Mouse (Mus musculus) T-cell, adult 2 months (primary cell): Measurements from ENCODE around the gene Arhgef39.
"Not testable (repeated sequence)": the region's sequence is repeated elsewhere in the genome, so short reads cannot be mapped to it uniquely, and the experiment has no call there.

Source experiments
- DNase-seq: peaks from one replicate; pipeline ENCODE4 v3.0.0; 2022; ENCODE audit warnings: low spot score

Gene Arhgef39

GRCm38 (mm10) chr4:43507938-43508665 is 8.6 kb upstream of the Arhgef39 start:
- DNase-seq = no peak

DNA sequence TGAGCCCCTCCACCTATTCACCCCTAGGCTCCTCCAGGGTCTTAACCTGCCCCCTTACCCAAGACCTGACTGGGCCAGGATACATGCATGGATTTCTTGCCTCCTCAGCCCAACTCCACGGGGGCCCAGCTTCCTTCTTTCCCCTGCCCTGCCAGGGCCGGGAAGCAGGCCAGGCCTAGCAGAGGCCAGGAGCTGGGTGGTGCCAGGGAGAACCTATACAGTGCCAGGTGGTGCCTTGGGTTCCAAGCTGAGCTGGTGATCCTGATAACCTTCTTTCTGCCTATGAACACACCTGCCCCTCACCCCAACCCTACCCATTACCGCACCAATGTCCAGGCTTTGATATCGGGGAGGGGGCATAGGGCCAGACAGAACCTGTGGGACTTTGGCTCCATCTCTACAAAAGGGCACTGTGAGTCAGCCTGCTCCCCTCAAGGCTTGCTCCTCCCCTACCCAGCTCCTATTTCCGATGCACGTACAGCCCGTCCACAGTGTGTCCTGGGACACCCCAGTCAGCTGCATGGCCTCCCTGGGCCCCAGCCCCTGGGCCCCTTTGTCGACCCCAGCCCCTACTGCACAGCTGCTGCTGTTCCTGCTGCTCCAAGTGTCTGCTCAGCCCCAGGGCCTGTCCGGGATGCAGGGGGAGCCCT is 7.2 kb upstream of the Arhgef39 start, which contains the start of gene Car9:
Gene Car9, plus strand, starts transcription at position 431 of the 650 bp plus-strand sequence.
- DNase-seq = no peak

- no peak for DNase-seq
These were observed 6.6 kb upstream of the Arhgef39 start for GRCm38 (mm10) chr4:43506074-43506473.

GRCm38 (mm10) chr4:43504269-43504668 is 4.8 kb upstream of the Arhgef39 start:
- no peak for DNase-seq

- no peak for DNase-seq
These were observed 4.0 kb upstream of the Arhgef39 start for GRCm38 (mm10) chr4:43503506-43503905.

DNA sequence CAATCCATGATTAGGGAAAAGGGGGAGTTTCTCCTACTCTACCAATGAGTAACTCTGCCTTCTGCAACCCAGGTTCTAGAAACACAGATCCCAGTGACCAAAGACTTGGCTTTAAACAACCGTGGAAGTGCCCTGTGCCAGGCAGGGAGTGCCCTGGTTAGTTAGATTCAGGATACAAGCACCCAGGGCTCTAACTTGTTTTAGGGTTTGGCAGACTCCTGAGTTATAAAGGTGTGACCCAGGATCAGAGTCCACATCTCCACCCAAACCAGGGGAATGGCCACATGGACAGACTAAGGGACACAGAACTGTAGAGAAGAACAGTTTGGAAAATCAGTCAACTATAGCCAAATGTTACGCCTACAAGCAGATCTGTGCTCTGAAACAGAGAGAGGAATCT is 3.5 kb upstream of the Arhgef39 start:
- DNase-seq = no peak

DNA sequence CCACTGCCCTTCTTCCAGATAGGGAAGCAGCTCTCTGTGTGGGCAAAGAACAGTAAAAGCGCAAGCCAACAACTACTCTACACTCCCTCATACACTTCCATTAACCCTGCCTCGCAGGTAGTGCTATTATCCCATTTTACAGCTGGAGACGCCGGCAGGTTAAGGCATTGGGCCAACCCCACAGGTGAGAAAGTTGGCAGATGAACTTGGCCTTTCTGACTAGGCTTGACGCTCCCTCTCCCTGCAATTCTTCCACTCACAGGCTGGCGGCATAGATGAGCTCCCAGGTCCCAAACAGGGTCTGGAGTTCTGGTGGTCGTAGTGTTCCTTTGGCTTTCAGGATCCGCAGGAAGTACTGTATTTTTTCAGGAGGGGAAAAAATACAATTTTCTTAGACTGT is 512 bp downstream of the Arhgef39 start:
- DNase-seq = no peak

DNA sequence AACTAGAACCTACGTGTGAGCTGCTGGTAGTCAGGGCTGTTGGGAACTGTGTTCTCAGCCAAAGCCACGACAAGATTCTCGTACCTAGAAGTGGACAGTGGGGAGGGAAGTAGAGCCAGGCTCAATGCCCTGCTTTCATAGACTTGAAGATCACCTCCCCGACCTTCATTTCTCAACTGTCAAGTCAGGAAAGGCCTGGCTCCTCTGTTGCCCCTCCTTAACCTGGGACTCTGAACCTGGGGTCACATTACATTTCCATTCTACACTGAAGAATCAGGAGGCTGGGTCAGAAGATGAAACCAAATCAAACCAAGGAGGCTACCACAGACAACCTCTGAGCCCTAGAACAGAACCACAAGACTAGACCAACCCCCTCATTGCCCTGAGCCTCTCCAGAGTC is 1.5 kb downstream of the Arhgef39 start:
- no peak for DNase-seq

- no peak for DNase-seq
These were observed 2.1 kb downstream of the Arhgef39 start for GRCm38 (mm10) chr4:43497405-43497804.

DNA sequence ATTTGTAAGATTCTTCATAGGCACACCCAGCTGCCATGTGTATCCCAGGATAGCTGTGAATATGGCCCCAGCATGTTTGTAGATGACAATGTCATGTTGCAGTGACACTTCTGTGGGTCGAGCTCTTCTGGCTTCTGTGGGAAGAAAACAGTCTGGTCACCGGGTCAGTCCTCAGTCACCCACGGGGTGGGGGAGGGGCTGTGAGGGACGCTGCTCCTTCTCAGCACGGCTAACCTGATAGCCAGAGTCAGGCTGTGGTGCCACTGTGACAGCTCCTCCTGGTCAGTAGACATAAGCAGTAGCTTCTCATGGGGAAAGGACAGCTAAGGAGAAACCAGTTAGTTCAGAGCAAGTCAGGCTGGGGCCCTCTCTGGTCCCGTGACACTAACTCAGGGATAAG is 2.9 kb downstream of the Arhgef39 start:
- DNase-seq = no peak

GRCm38 (mm10) chr4:43493846-43494240 is 5.7 kb downstream of the Arhgef39 start:
- DNase-seq = no peak

- peak; percentile 97 for DNase-seq
These were observed 6.2 kb downstream of the Arhgef39 start for GRCm38 (mm10) chr4:43493186-43493845.

GRCm38 (mm10) chr4:43492821-43493185 is 6.7 kb downstream of the Arhgef39 start, which contains the start of gene Ccdc107:
Ccdc107 (plus strand) TSS chr4:43492900.
- peak; percentile 97 for DNase-seq

DNA sequence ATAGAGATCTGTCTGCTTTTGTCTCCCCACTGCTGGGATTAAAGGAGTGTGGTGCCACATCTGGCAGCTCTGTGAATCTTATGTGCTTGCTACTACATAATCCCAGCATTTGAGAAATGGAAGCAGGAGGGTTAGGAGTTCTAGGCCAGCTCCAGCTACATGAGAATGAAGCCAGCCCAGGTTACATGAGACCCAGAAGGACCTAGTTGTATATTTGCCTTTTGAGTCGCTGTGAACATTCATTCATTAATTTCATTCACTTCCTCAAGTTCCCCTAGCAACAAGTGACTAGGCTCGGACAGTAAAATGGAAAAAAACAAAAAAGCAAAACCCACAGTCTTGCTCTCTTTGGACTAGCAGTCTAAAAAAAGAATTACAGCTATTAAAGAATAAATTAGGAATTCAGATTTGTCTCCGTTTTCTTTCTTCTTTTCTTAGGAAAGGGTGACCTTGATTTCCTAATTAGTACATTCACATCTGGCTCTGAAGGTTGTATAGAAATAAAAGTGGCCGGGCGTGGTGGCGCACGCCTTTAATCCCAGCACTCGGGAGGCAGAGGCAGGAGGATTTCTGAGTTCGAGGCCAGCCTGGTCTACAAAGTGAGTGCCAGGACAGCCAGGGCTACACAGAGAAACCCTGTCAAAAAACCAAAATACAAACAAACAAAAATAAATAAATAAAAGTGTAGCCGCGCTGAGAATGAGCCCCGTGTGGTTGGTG is 7.2 kb downstream of the Arhgef39 start:
- no peak for DNase-seq

GRCm38 (mm10) chr4:43490801-43491200 is 8.7 kb downstream of the Arhgef39 start:
- DNase-seq = no peak

DNA sequence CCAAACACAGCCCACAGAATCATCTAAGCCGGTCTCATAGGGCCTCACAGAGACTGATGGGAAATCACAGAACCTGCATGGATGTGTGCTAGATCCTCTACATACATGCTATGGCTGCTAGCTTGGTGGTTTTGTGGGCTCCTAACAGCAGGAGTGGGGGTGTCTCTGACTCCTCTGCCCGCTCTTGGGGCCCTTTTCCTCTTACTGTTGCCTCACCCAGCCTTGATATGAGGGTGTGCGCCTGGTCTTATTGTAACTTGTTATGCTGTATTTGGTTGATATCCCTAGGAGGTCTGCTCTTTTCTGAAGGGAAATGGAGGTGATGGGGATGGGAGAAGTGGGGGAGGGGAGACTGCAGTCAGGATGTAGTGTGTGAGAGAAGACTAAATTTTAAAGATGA is 9.9 kb downstream of the Arhgef39 start:
- DNase-seq = no peak

- not testable (repeated sequence) for DNase-seq
These were observed 13.8 kb downstream of the Arhgef39 start for GRCm38 (mm10) chr4:43485666-43486065.

GRCm38 (mm10) chr4:43483535-43484091 is 15.9 kb downstream of the Arhgef39 start, which contains the start of gene Sit1:
Sit1 (minus strand) TSS chr4:43483734.
- DNase-seq = peak; percentile 82

DNA sequence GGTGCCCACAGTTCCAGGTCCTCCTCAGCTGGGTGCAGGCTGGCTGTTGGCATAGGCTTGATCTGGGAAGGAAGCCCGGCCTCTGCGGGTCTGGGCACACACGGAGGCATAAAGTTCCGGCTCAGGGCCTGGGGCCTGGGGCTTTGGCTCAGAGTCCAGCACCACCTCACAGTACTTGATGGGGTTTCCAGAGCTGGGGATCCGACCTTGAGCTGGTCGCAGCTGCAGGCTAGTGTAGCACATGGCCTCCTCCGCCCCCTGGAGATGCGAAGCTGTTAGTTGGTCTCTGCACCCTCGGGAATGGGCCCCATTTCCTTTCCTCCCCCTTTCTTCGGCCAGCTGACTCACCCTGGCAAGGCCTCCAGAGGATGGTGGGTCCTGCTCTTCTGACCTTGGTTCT is 16.9 kb downstream of the Arhgef39 start:
- peak; percentile 12 for DNase-seq

- DNase-seq = peak; percentile 74
These were observed 17.5 kb downstream of the Arhgef39 start for GRCm38 (mm10) chr4:43481894-43482456.

- DNase-seq = no peak
These were observed 18.5 kb downstream of the Arhgef39 start for GRCm38 (mm10) chr4:43480985-43481384.
